Mouse (Mus musculus) heart, embryonic 12.5 days (tissue): Measurements from ENCODE around the gene Slc25a43. TPM values are rescaled to one million over a fixed set of nuclear protein-coding genes. Genes with fewer than 3 reads are reported as not detected.
A peak's percentile ranks its signal among the peaks of the same experiment; 100 is the strongest.

Source experiments
- ATAC-seq: fragments of 200-750 bp; cut with Nextera tagmentation; 2 replicates; pipeline ENCODE4 v1.8.0; 2017; ENCODE audit warnings: moderate TSS enrichment, moderate library complexity; ENCODE audit not compliant: insufficient number of reproducible peaks, low FRiP score
- H3K27ac ChIP-seq: fragments of 300-500 bp; sonication (generic); 2 replicates; pipeline ENCODE4 v1.5.1; 2016; ENCODE audit warnings: mild to moderate bottlenecking, moderate library complexity; ENCODE audit not compliant: poor library complexity, severe bottlenecking
- H3K27me3 ChIP-seq: fragments of 300-500 bp; sonication (generic); replicated peaks from 2 replicates; pipeline ENCODE4 v1.6.1; 2016; ENCODE audit warnings: mild to moderate bottlenecking, moderate library complexity
- H3K36me3 ChIP-seq: fragments of 300-500 bp; sonication (generic); 2 replicates; pipeline ENCODE4 v1.6.1; 2016; ENCODE audit warnings: mild to moderate bottlenecking, moderate library complexity
- H3K4me1 ChIP-seq: fragments of 300-500 bp; sonication (generic); replicated peaks from 2 replicates; pipeline ENCODE4 v1.6.1; 2016; ENCODE audit warnings: mild to moderate bottlenecking
- H3K4me2 ChIP-seq: fragments of 300-500 bp; sonication (generic); 2 replicates; pipeline ENCODE4 v1.6.1; 2016; ENCODE audit warnings: mild to moderate bottlenecking, moderate library complexity
- H3K4me3 ChIP-seq: fragments of 300-500 bp; sonication (generic); 2 replicates; pipeline ENCODE4 v1.5.1; 2016; ENCODE audit warnings: mild to moderate bottlenecking
- H3K9ac ChIP-seq: fragments of 300-500 bp; sonication (generic); 2 replicates; pipeline ENCODE4 v1.6.1; 2016; ENCODE audit warnings: mild to moderate bottlenecking, moderate library complexity
- H3K9me3 ChIP-seq: fragments of 300-500 bp; sonication (generic); replicated peaks from 2 replicates; pipeline ENCODE4 v1.6.1; 2016; ENCODE audit warnings: mild to moderate bottlenecking, moderate library complexity
- WGBS: fragments of 180-500 bp; shearing (Covaris S2); methylation state at CpG from one replicate; pipeline ENCODE4 v1.1.7; 2016; 5-methylcytosine and 5-hydroxymethylcytosine counted together
- polyA plus RNA-seq: library from polyadenylated mRNA; unstranded; fragments of >200 nt; fragmentation: Nextera tagmentation; extraction: Ambion mirVana; gene quantifications from 2 replicates; pipeline ENCODE4 v1.2.1, GENCODE M21; 2016

Gene Slc25a43
- polyA plus RNA-seq, 1 experiment from 2014 or later: 2.5 TPM

DNA sequence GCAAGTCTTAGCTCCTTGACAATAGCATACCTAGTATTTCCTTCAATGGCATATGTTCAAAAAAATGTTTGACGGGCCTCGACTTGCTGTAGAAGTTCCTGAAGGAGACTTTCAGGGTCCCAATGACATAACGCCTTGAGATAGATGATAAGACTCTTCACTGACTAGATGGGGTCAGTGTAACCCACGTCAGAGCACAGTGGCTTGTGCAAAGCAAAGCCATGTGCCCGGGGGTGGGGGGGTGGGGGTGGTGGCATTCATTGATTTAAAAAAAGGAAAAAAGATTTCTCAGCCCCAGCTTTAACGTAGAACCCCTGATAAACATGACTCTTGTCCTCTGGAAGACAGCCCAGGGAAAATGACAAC, 64.8 kb downstream of the Slc25a43 start:
- H3K9me3 ChIP-seq: no peaks in the 10 kb centered on the region
- 46% methylated on average over 6 of the region's 6 CpGs for WGBS
- H3K27ac ChIP-seq: 0 out of 2 replicates have a peak overlapping the region, but pooled peaks have one; percentile 40
- H3K9ac ChIP-seq: no peak overlapping the region
- H3K4me3 ChIP-seq: peak overlapping the region; percentile 40
- ATAC-seq: no peak
- no peaks in the 10 kb centered on the region for H3K36me3 ChIP-seq
- no peaks in the 10 kb centered on the region for H3K27me3 ChIP-seq
- peak overlapping the region; percentile 60 for H3K4me2 ChIP-seq
- peaks cover 6% of the 10 kb centered on the region; the same call in 1 of the 2 replicates for H3K4me1 ChIP-seq

DNA sequence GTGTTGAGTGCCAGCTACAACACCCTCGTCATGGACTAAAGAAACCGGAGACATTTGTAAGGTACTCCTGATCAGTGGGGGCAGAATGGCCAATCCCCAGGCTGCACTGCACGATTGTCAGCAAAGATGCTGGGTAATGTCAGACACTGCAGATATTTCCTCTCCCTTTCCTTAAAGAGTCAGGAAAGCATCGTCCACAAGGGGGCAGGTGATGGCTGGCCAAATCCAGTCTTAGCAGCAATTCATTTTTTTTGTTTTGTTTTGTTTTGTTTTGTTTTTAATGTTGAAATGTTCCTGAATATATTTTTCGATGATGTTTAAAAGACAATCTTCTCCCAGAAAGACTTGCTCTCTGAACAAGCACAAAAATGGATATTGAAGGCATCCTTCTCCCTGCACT, 67.9 kb downstream of the Slc25a43 start:
- H3K4me1 ChIP-seq: peaks cover 10% of the 10 kb centered on the region
- ATAC-seq: no peak
- no peaks in the 10 kb centered on the region for H3K9me3 ChIP-seq
- no peak overlapping the region for H3K27ac ChIP-seq
- H3K4me2 ChIP-seq: no peak overlapping the region
- H3K36me3 ChIP-seq: no peaks in the 10 kb centered on the region
- no peaks in the 10 kb centered on the region for H3K27me3 ChIP-seq
- no peak overlapping the region for H3K4me3 ChIP-seq
- 37% methylated on average over 5 of the region's 5 CpGs for WGBS
- H3K9ac ChIP-seq: no peak overlapping the region

DNA sequence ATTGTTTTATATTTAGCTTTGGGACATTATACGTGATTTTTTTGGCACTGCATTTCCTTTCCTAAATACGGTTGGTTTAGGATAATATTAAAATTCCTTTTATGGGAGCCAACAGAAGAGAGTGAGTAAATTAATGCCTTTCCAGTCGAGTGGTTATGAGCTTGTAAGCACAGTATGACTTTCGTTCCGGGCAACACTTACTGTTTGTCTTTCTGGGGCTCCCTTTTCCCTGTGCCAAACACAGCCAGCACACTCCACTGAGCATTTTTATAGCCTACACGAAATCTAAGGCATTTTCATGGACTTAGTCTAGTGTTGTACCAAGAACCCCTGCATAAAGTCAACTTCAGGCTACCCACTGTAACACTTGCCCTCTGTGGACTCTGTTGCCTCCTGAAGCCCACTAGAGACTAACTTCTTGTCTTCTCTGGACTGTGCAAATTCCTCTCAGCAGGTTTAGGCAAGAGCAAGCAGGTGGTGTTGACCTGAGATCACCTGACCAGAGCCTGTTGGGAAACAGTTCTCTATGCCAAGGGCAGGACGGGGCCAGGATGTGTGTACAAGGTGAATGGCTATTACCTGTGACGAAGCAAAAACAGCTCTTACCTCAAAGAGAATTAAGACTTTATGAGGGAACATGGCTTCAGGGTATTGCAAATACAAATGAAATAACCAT, 70.8 kb downstream of the Slc25a43 start:
- Histone ChIP-seq H3K27ac (no peak overlapping the region), H3K9me3 (no peaks in the 10 kb centered on the region), H3K36me3 (no peaks in the 10 kb centered on the region), H3K27me3 (no peaks in the 10 kb centered on the region), H3K4me3 (no peak overlapping the region), H3K4me2 (no peak overlapping the region), H3K4me1 (peaks cover 6% of the 10 kb centered on the region), H3K9ac (no peak overlapping the region)
- WGBS: 83% methylated on average over 8 of the region's 8 CpGs
- ATAC-seq: no peak

DNA sequence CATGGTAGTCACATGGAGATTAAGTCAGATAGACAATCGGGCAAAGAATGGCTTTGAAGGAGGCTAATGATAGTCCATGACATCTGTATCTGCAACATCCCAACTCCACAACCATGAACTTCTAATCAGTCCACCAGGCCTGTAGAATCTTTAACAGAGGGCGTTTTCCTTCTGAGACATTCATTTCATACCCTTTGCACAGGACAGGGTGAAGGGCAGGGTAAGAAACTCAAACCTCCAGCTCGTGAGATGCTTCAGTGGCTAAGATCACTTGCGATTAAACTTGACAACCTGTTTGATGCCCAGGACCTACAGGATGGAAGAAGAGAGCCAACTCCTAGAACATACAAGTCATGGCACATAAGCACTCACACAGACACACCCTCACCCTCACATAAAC, 71.6 kb downstream of the Slc25a43 start:
- Histone ChIP-seq H3K4me2 (no peak overlapping the region), H3K9ac (no peak overlapping the region), H3K36me3 (no peaks in the 10 kb centered on the region), H3K27me3 (no peaks in the 10 kb centered on the region), H3K4me1 (peaks cover 6% of the 10 kb centered on the region), H3K9me3 (no peaks in the 10 kb centered on the region), H3K4me3 (no peak overlapping the region), H3K27ac (no peak overlapping the region)
- ATAC-seq: no peak
- 79% methylated on average over 4 of the region's 4 CpGs for WGBS

DNA sequence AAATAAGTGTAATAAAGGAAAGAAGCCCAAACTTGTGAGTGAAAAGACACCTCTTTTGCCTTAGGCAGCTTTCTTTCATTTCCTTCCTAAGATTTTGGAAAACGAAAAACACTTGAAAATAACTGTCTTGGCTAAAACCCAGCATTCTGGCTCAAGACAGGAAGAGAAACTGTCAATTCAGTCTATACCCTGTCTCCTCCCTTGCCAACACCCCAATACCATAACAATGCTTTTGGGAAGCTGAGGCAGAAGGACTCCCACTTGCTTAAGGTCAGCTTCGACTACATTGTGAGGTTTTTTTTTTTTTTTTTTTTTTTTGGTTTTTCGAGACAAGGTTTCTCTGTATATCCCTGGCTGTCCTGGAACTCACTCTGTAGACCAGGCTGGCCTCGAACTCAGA, 72.0 kb downstream of the Slc25a43 start:
- no peak for ATAC-seq
- H3K27me3 ChIP-seq: no peaks in the 10 kb centered on the region
- no peaks in the 10 kb centered on the region for H3K36me3 ChIP-seq
- H3K4me1 ChIP-seq: peaks cover 6% of the 10 kb centered on the region
- H3K27ac ChIP-seq: no peak overlapping the region
- no peak overlapping the region for H3K4me3 ChIP-seq
- WGBS: 73% methylated on average over 4 of the region's 4 CpGs
- no peak overlapping the region for H3K4me2 ChIP-seq
- H3K9ac ChIP-seq: no peak overlapping the region
- no peaks in the 10 kb centered on the region for H3K9me3 ChIP-seq

DNA sequence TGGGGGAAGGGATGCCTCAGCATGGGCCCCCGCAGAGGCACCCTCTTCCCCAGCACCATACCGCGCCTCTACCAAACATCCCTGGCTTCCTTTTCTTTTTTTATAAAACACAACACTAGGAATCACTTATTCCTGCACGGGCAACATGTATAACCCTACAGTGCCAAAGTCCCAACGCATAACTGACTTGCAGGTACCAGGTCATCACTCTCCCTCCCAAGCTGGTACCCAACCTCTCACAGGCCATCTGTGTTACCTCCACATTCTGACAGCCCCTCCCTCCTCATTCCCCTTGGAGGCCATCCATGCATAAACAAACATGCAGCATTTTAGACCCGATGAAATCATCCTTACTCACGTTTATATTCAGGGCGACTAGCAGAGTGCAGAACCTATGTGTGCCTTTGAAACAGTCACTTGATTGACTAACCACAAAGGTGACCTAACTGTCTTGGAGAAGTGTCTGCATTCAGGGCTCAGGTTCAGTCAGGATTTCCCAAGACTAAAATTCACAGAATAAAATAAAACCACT, 73.0 kb downstream of the Slc25a43 start:
- Histone ChIP-seq H3K4me3 (peak overlapping the region; percentile 34; the same call in 1 of the 2 replicates), H3K4me1 (peaks cover 6% of the 10 kb centered on the region), H3K27me3 (no peaks in the 10 kb centered on the region), H3K9ac (no peak overlapping the region), H3K4me2 (peak overlapping the region; percentile 64), H3K36me3 (no peaks in the 10 kb centered on the region), H3K27ac (peak overlapping the region; percentile 78), H3K9me3 (no peaks in the 10 kb centered on the region)
- 34% methylated on average over 8 of the region's 8 CpGs for WGBS
- 0 out of 2 replicates have a peak, but pooled peaks have one; percentile 36 for ATAC-seq

DNA sequence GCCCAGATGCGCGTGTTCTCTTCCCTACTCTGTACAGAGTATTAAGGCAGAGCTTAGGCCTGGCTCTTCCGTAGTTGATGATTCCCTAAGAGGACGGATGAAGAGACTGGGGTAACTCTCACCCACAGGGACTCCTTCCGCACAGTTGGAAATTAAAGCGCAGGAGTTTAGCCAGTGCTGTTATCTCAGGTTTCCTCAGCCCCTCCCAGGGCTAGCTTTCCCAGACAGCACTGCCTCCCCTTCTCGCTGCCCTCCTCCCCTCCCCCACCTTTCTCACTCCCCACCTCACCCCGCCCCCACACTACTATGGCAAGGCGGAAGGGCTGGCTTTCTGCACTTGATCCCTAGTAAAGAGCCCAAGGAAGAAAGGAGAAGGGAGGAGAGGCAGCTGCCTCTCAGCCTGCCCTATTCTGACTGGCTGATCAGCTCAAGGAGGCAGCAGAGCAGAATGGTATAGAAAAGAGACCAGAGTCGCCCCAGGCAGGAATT, 73.5 kb downstream of the Slc25a43 start:
- ATAC-seq: peak; percentile 74
- peaks cover 6% of the 10 kb centered on the region for H3K4me1 ChIP-seq
- peak overlapping the region; percentile 64 for H3K4me2 ChIP-seq
- peak overlapping the region; percentile 45; the same call in 1 of the 2 replicates for H3K9ac ChIP-seq
- H3K27me3 ChIP-seq: no peaks in the 10 kb centered on the region
- no peaks in the 10 kb centered on the region for H3K36me3 ChIP-seq
- H3K4me3 ChIP-seq: peak overlapping the region; percentile 34
- H3K27ac ChIP-seq: peak overlapping the region; percentile 78
- WGBS: 8% methylated on average over 10 of the region's 10 CpGs
- H3K9me3 ChIP-seq: no peaks in the 10 kb centered on the region

DNA sequence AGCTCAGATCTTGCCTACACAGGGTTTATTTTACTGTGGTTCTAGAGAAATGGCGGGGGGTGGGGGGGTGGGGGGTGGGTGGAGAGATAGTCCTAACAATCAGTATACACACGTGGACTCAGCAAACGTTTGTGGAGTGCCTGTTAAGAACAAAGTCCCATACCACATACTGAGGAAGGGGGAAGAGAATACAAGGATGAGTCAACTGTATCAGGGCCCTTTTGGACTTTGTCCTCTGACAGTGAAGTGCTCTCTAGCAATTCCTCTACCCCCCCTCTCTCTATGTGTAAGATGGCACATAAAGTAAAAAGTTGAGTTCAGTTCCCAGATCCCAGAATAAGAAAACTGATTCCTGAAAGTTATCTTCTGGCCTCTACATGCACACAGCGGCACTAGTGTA, 76.1 kb downstream of the Slc25a43 start:
- ATAC-seq: no peak
- no peaks in the 10 kb centered on the region for H3K27me3 ChIP-seq
- H3K9me3 ChIP-seq: no peaks in the 10 kb centered on the region
- no peaks in the 10 kb centered on the region for H3K36me3 ChIP-seq
- H3K4me1 ChIP-seq: peaks cover 6% of the 10 kb centered on the region
- no peak overlapping the region for H3K27ac ChIP-seq
- no peak overlapping the region for H3K4me2 ChIP-seq
- no peak overlapping the region for H3K9ac ChIP-seq
- WGBS: 50% methylated on average over 4 of the region's 4 CpGs
- no peak overlapping the region for H3K4me3 ChIP-seq

DNA sequence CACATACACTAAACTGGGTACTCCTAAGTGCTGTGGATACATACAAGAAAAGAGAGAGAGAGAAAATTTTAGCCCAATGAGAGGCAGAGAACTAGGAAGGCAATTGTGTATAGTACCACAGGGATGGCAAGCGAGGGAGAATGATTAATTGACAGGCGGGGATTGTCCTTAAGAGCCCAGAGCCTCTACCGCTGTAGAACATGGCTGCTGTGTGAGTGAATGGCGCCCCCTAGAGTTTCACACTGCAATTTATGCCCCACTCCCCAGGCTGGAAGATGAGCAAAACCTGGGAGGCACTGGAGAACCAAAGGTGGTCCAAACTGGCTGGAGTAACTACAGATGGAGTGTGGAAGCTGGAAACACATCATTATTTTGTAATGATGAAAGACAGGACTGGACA, 76.7 kb downstream of the Slc25a43 start:
- Histone ChIP-seq H3K27ac (no peak overlapping the region), H3K36me3 (no peaks in the 10 kb centered on the region), H3K9me3 (no peaks in the 10 kb centered on the region), H3K4me3 (no peak overlapping the region), H3K27me3 (no peaks in the 10 kb centered on the region), H3K9ac (no peak overlapping the region), H3K4me2 (no peak overlapping the region), H3K4me1 (peaks cover 6% of the 10 kb centered on the region)
- ATAC-seq: no peak
- WGBS: 13% methylated on average over 4 of the region's 4 CpGs

DNA sequence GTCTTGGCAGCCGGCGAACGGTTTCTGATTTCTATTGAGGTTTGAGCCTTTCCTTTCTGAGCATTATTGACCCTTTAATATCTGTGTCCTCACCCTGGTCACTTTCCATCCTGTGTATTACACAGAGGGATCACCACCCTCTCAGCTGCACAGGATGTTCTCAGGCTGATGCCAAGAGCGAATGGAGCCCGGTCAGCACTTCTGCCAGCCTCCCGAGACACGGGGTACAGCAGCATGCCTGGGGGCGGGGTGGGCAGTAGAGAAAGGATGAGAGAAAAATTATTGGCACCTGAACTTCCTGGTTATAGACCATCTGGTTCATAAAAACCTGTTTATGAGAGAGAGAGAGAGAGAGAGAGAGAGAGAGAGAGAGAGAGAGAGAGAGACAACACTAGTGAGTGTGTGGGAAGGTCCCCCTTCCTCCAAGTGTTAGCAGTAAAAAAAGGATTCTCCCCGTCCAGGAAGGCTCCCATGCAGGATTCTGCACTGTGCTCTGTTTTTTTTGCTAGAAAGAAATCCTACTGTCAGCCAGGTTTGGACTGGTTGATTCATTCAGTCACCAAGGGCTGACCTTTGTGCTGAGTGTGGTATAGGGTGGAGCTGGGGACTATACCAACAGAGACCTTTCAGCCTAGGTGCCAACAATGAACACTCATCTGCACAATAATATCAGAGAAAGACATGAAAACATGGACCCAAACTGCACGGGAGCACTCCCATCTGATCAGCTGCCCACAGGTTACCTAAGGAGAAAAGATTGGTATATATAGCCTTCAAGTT, 80.7 kb downstream of the Slc25a43 start:
- ATAC-seq: no peak
- Histone ChIP-seq H3K27ac (no peak overlapping the region), H3K4me3 (no peak overlapping the region), H3K27me3 (no peaks in the 10 kb centered on the region), H3K4me2 (no peak overlapping the region), H3K36me3 (no peaks in the 10 kb centered on the region), H3K9ac (no peak overlapping the region), H3K9me3 (no peaks in the 10 kb centered on the region), H3K4me1 (no peaks in the 10 kb centered on the region)
- 82% methylated on average over 10 of the region's 10 CpGs for WGBS

DNA sequence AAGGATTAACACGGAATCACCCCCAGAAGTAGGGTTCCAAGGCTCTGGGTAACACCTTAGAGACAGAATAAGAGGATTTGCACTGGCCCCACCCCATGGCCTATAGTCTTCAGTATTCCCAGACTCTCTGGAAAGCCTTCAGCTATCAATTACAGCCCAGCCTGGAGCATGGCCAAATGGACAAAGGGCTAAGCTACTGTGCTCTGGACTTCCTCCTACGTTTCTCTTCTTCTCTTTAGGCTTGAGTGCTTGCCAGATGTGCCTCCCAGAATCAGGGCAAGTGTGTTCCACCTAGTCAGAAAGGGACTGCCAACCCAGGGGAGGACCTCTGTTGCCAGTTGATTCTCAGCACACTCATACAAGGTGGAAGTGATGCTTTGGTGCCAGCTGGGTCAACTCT, 81.6 kb downstream of the Slc25a43 start:
- Histone ChIP-seq H3K27me3 (no peaks in the 10 kb centered on the region), H3K4me2 (no peak overlapping the region), H3K9me3 (no peaks in the 10 kb centered on the region), H3K36me3 (no peaks in the 10 kb centered on the region), H3K27ac (no peak overlapping the region), H3K9ac (no peak overlapping the region), H3K4me3 (no peak overlapping the region), H3K4me1 (0 out of 2 replicates have a peak, but pooled peaks cover 3% of the 10 kb centered on the region)
- no peak for ATAC-seq
- 37% methylated on average over 2 of the region's 2 CpGs for WGBS
